Mouse (Mus musculus) lung, embryonic 16.5 days (tissue): Measurements from ENCODE around the gene Rapgef1. TPM values are rescaled to one million over a fixed set of nuclear protein-coding genes. Genes with fewer than 3 reads are reported as not detected.
"Not testable (repeated sequence)": the region's sequence is repeated elsewhere in the genome, so short reads cannot be mapped to it uniquely, and the experiment has no call there.

Experiments
- ATAC-seq: fragments of 200-750 bp; cut with Nextera tagmentation; 2 replicates; pipeline ENCODE4 v1.8.0; 2017; ENCODE audit warnings: low read depth, mild to moderate bottlenecking, moderate library complexity
- H3K27ac ChIP-seq: fragments of 300-500 bp; sonication (generic); 2 replicates; pipeline ENCODE4 v1.5.1; 2014; ENCODE audit warnings: mild to moderate bottlenecking, control low read depth, low read length
- H3K27me3 ChIP-seq: fragments of 300-500 bp; sonication (generic); 2 replicates; pipeline ENCODE4 v1.6.1; 2014; ENCODE audit warnings: low read depth, low read length, mixed read lengths; ENCODE audit not compliant: control insufficient read depth, insufficient read depth
- H3K36me3 ChIP-seq: fragments of 300-500 bp; sonication (generic); 2 replicates; pipeline ENCODE4 v1.6.1; 2014; ENCODE audit warnings: low read length; ENCODE audit not compliant: control insufficient read depth, insufficient read depth
- H3K4me1 ChIP-seq: fragments of 300-500 bp; sonication (generic); replicated peaks from 2 replicates; pipeline ENCODE4 v1.6.1; 2014; ENCODE audit warnings: low read length, mixed read lengths; ENCODE audit not compliant: control insufficient read depth, insufficient read depth
- H3K4me2 ChIP-seq: fragments of 300-500 bp; sonication (generic); 2 replicates; pipeline ENCODE4 v1.6.1; 2014; ENCODE audit warnings: low read depth, low read length, control low read depth
- H3K4me3 ChIP-seq: fragments of 300-500 bp; sonication (generic); 2 replicates; pipeline ENCODE4 v1.5.1; 2014; ENCODE audit warnings: mild to moderate bottlenecking, low read length, control low read depth
- H3K9ac ChIP-seq: fragments of 300-500 bp; sonication (generic); 2 replicates; pipeline ENCODE4 v1.6.1; 2014; ENCODE audit warnings: low read length, control low read depth
- H3K9me3 ChIP-seq: fragments of 300-500 bp; sonication (generic); 2 replicates; pipeline ENCODE4 v1.6.1; 2016; ENCODE audit warnings: low read length; ENCODE audit not compliant: control insufficient read depth
- WGBS: fragments of 180-500 bp; shearing (Covaris S2); extraction: QIAGEN DNeasy Blood & Tissue Kit; methylation state at CpG from one replicate; pipeline ENCODE4 v1.1.7; 2014; 5-methylcytosine and 5-hydroxymethylcytosine counted together
- polyA plus RNA-seq: library from polyadenylated mRNA; unstranded; fragments of >200 nt; fragmentation: Nextera tagmentation; extraction: Ambion mirVana; gene quantifications from 2 replicates; pipeline ENCODE4 v1.2.1, GENCODE M21; 2015

Gene Rapgef1
- polyA plus RNA-seq, 1 experiment from 2014 or later = 10.7 TPM

DNA sequence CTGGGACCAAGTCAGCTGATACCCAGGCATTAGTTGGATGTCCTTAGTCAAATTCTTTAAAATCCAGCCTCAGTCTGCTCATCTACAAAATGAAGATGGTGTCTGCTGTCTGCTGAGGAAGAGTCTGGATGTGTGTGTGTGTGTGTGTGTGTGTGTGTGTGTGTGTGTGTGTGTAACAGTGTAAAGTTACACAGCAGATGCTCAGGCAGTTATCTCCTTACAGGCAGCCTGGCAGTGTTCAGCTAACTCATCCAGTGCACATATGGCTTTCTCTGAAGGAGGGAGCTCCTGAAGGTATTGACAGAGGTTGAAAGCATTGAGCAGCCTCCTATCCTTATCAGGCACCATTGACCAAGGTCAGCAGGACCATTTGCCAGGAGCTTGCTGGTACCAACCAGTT lies 81.4 kb downstream of the Rapgef1 start:
- Histone ChIP-seq H3K4me2 (no peak overlapping the region), H3K27ac (no peak overlapping the region), H3K9ac (no peak overlapping the region), H3K27me3 (no peaks in the 10 kb centered on the region), H3K4me3 (no peak overlapping the region), H3K4me1 (no peaks in the 10 kb centered on the region), H3K36me3 (peaks cover 39% of the 10 kb centered on the region), H3K9me3 (no peaks in the 10 kb centered on the region)
- no peak for ATAC-seq

DNA sequence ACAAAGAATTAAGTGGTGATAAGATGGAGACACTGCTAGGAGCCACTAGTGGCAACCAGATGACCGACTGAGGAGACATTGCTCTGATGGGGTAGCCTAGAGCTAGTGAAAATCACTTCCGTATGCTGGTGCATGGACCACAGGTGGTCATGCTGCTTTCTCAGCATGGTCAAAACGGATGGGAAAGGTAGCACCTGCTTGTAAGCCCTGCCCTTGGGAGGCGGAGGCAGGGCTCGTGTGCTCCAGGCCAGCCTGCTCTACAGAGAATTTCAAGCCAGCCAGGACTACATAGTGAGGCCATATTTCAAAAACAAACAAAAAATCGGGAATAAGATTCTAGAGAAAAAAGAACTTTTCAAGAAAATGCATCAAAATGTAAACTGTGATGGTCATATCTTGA lies 81.9 kb downstream of the Rapgef1 start:
- Histone ChIP-seq H3K4me2 (no peak overlapping the region), H3K27me3 (no peaks in the 10 kb centered on the region), H3K4me3 (no peak overlapping the region), H3K9me3 (no peaks in the 10 kb centered on the region), H3K27ac (no peak overlapping the region), H3K4me1 (no peaks in the 10 kb centered on the region), H3K9ac (no peak overlapping the region), H3K36me3 (peaks cover 42% of the 10 kb centered on the region)
- 77% methylated on average over 6 of the region's 6 CpGs for WGBS
- no peak for ATAC-seq

DNA sequence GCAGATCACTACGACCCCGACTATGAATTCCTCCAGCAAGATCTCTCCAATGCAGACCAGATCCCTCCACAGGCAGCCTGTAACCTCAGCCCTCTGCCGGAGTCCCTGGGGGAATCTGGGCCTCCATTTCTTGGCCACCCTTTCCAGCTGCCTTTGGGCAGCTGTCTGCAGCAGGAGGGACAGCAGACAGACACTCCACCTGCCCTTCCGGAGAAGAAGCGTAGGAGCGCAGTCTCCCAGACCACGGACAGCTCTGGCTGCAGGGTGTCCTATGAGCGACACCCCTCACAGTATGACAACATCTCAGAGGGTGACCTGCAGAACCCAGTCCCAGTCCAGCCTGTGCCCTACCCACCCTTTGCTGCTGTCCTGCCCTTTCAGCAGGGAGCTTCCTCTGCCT lies 82.7 kb downstream of the Rapgef1 start:
- Histone ChIP-seq H3K36me3 (peaks cover 49% of the 10 kb centered on the region), H3K4me3 (no peak overlapping the region), H3K27ac (no peak overlapping the region), H3K9me3 (no peaks in the 10 kb centered on the region), H3K4me1 (no peaks in the 10 kb centered on the region), H3K9ac (no peak overlapping the region), H3K27me3 (no peaks in the 10 kb centered on the region), H3K4me2 (no peak overlapping the region)
- 92% methylated on average over 8 of the region's 8 CpGs for WGBS
- ATAC-seq = no peak

DNA sequence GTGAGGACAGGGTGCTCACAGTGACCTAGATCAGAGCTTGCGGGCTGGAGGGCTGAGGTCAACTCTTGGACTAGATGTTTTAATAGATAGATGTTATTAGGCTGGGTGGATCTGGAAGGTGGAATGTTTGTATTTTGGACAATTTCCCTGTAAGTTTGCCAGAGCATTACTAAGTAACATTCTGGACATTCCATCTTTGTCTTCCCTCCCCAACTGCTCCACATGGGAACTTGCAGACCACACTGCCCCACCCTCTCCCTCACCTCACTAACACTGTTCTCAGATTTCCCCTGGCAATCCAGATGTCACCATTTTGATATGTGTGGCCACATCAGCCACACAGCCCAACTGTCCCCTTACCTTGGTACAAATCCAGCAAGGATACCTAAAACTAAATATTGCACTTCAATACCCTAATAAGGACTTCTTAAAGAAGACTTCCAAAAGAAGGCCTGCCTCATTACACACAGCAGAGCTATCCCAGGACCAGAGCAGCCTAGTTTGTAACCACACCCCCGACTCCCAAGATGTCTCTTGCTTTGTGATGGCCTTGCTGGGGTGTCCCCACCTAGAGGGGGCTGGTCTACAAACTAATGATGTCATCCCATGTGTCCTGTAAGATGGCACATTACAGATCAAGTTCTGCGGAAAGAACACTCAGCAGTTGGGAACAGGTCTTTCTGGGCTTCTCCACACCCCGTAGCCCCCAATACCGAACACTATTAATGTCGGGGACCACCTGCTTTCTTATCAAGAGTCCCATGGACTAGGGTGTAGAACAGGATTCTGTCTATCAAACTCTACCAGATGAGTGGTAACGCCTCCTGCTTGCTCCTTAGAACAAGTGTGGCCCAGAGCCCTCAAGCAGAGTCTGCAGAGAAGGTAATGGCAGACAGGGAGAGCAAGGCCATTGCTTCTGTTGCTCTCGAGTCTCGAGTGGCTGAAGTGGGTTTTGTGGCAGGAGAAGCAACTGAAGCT lies 83.9 kb downstream of the Rapgef1 start:
- Histone ChIP-seq H3K9me3 (no peaks in the 10 kb centered on the region), H3K9ac (no peak overlapping the region), H3K4me2 (no peak overlapping the region), H3K4me3 (no peak overlapping the region), H3K27ac (no peak overlapping the region), H3K4me1 (no peaks in the 10 kb centered on the region), H3K36me3 (peaks cover 47% of the 10 kb centered on the region), H3K27me3 (no peaks in the 10 kb centered on the region)
- ATAC-seq = no peak
- 81% methylated on average over 9 of the region's 9 CpGs for WGBS

DNA sequence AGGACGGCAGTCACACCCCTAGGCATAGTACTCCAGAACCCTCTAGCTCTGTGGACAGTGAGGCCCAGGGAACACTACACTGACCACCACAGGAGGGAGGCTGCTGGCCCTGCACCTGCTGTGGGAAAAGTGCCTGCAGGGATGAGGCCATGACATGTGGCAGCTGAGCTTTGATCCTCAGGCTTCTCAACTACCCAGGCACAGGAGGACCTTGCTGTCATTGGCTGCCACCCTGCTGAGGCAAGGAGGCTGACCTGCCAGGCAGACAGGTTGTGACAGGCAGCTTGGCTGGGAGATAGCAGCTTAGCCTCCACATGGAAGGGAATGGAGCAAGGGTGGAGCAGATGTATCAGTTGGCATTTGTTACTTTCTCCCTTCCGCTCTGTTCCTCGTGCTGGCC lies 86.0 kb downstream of the Rapgef1 start:
- Histone ChIP-seq H3K4me2 (no peak overlapping the region), H3K27me3 (no peaks in the 10 kb centered on the region), H3K9ac (no peak overlapping the region), H3K36me3 (peaks cover 42% of the 10 kb centered on the region), H3K4me3 (no peak overlapping the region), H3K27ac (no peak overlapping the region), H3K4me1 (no peaks in the 10 kb centered on the region), H3K9me3 (no peaks in the 10 kb centered on the region)
- WGBS = 83% methylated on average over 3 of the region's 3 CpGs
- no peak for ATAC-seq

DNA sequence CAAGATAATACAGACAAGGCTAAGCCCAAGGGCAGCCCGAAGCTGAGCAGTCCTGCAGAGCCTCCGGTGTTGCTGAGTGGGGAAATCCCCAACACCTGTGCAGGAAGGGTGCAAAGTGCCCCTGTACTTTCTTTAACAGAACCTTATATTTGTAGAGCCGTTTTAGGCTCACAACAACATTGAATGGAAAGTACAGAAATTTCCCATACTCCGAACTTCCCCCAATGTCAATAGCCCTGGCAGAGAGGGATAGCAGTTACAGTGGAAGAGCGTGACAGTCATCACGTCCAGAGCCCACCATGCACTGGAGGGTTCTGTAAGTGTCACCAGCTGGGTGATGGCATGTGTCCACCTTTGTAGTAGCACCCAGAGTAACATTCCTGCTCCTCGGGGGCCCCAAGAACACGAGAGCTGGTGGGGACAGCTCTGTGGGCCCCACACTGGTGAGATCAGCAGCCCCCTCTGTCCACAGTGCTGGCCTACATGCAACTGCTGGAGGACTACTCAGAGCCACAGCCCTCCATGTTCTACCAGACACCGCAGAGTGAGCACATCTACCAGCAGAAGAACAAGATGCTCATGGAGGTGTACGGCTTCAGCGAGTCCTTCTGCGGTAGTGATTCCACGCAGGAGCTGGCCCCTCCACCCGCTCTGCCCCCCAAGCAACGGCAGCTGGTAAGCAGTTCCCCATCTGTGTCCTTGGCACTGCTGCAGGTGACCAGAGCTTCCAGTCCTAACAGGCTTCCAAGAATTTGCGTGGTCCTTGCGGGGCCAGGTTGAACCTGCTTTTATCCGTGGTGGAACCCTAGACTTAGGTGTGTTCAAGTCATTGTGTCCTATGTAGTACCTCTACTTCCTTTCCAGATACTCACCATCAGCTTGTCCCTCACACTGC lies 87.5 kb downstream of the Rapgef1 start:
- Histone ChIP-seq H3K27ac (no peak overlapping the region), H3K9ac (no peak overlapping the region), H3K36me3 (peaks cover 33% of the 10 kb centered on the region), H3K4me2 (no peak overlapping the region), H3K9me3 (no peaks in the 10 kb centered on the region), H3K27me3 (no peaks in the 10 kb centered on the region), H3K4me3 (no peak overlapping the region), H3K4me1 (no peaks in the 10 kb centered on the region)
- no peak for ATAC-seq
- 89% methylated on average over 18 of the region's 18 CpGs for WGBS

DNA sequence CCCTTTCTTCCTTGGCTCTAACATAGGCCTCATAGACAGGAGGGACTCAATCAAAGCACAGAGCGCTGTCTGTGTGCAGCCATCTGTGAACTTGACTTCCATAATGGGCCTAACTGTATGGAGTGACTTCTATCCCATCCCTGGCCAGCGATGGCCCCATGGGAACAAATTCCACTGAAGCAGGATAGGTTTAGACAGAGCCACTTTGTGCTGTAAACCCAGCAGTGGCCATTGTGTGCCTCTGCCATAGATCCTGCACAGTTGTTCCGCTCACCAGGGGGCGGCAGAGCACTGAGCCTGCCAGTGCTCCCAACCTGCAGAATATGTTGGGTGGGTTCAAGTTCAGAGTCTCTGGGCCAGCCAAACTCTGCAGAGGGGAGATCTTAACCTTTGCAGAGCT lies 88.2 kb downstream of the Rapgef1 start:
- Histone ChIP-seq H3K27me3 (no peaks in the 10 kb centered on the region), H3K4me3 (no peak overlapping the region), H3K27ac (no peak overlapping the region), H3K9me3 (no peaks in the 10 kb centered on the region), H3K4me1 (no peaks in the 10 kb centered on the region), H3K9ac (no peak overlapping the region), H3K4me2 (no peak overlapping the region), H3K36me3 (peaks cover 27% of the 10 kb centered on the region)
- no peak for ATAC-seq
- WGBS = 88% methylated on average over 4 of the region's 4 CpGs

DNA sequence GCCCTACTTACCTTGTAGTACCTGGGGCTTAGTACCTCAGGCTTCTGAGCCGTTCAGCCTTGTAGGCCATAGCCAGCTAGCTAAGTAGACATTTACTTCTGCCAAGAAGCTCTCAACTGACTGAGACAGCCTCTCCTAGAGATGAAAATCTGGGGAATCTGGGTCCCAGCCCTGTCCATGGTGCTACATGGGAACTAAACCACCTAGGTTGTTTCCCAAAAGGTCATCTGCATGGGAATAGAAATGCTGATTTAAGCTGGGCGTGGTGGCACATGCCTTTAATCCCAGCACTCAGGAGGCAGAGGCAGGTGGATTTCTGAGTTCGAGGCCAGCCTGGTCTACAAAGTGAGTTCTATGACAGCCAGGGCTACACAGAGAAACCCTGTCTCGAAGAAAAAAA lies 88.7 kb downstream of the Rapgef1 start:
- not testable (repeated sequence) for H3K9ac ChIP-seq, H3K4me3 ChIP-seq, H3K4me2 ChIP-seq, H3K27ac ChIP-seq, ATAC-seq, H3K9me3 ChIP-seq, H3K27me3 ChIP-seq, H3K4me1 ChIP-seq
- WGBS = 91% methylated on average over 4 of the region's 4 CpGs
- peaks cover 23% of the 10 kb centered on the region for H3K36me3 ChIP-seq

DNA sequence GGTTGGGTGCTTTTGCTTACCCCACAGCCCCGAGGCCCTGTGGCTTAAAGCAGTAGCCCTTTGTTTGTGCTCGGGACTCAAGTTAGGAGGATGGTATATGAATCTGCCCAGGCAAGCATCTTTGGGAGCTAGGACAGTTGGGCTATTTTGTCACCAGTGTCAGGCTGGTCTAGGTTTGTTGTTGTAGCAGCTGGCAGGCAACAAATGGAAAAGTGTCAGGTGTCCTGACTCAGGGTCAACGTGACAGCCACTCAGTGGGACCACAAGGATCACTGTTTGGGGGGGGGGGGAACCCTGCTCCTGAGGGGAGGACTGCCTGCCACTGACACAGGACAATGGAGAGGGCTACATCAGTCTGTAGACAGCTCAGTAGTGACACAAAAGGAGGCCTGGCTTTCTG lies 91.5 kb downstream of the Rapgef1 start:
- Histone ChIP-seq H3K4me1 (peaks cover 5% of the 10 kb centered on the region; the same call in 1 of the 2 replicates), H3K36me3 (peaks cover 12% of the 10 kb centered on the region), H3K4me2 (no peak overlapping the region), H3K4me3 (no peak overlapping the region), H3K9ac (no peak overlapping the region), H3K27me3 (no peaks in the 10 kb centered on the region), H3K27ac (no peak overlapping the region), H3K9me3 (no peaks in the 10 kb centered on the region)
- 61% methylated on average over 3 of the region's 3 CpGs for WGBS
- no peak for ATAC-seq
